Mouse (Mus musculus) midbrain, embryonic 12.5 days (tissue): ENCODE results near the gene E2f6. TPM values are rescaled to one million over a fixed set of nuclear protein-coding genes. Genes with fewer than 3 reads are reported as not detected.

Experiments
- ATAC-seq: fragments of 200-750 bp; cut with Nextera tagmentation; 2 replicates; pipeline ENCODE4 v1.8.0; 2017; ENCODE audit warnings: low read depth, moderate TSS enrichment, moderate library complexity; ENCODE audit not compliant: low FRiP score
- H3K27ac ChIP-seq: fragments of 300-500 bp; sonication (generic); replicated peaks from 2 replicates; pipeline ENCODE4 v1.5.1; 2016; ENCODE audit warnings: mild to moderate bottlenecking
- H3K27me3 ChIP-seq: fragments of 300-500 bp; sonication (generic); 2 replicates; pipeline ENCODE4 v1.6.1; 2016; ENCODE audit warnings: mild to moderate bottlenecking
- H3K36me3 ChIP-seq: fragments of 300-500 bp; sonication (generic); 2 replicates; pipeline ENCODE4 v1.6.1; 2016
- H3K4me1 ChIP-seq: fragments of 300-500 bp; sonication (generic); 2 replicates; pipeline ENCODE4 v1.6.1; 2016
- H3K4me2 ChIP-seq: fragments of 300-500 bp; sonication (generic); replicated peaks from 2 replicates; pipeline ENCODE4 v1.6.1; 2016; ENCODE audit warnings: mild to moderate bottlenecking, moderate library complexity
- H3K4me3 ChIP-seq: fragments of 300-500 bp; sonication (generic); 2 replicates; pipeline ENCODE4 v1.5.1; 2016; ENCODE audit warnings: mild to moderate bottlenecking
- H3K9ac ChIP-seq: fragments of 300-500 bp; sonication (generic); replicated peaks from 2 replicates; pipeline ENCODE4 v1.6.1; 2016; ENCODE audit warnings: mild to moderate bottlenecking, moderate library complexity
- H3K9me3 ChIP-seq: fragments of 300-500 bp; sonication (generic); 2 replicates; pipeline ENCODE4 v1.6.1; 2016; ENCODE audit warnings: mild to moderate bottlenecking
- WGBS: fragments of 180-500 bp; shearing (Covaris S2); methylation state at CpG from one replicate; pipeline ENCODE4 v1.1.7; 2016; 5-methylcytosine and 5-hydroxymethylcytosine counted together
- microRNA-seq: library from miRNA; unstranded; fragments of <30 nt; microRNA quantifications from one replicate; pipeline ENCODE4, GENCODE M21; 2017
- polyA plus RNA-seq: library from polyadenylated mRNA; unstranded; fragments of >200 nt; fragmentation: Nextera tagmentation; extraction: Ambion mirVana; gene quantifications from 2 replicates; pipeline ENCODE4 v1.2.1, GENCODE M21; 2016

The E2f6 gene
- polyA plus RNA-seq, 1 experiment from 2014 or later, result 77.6 TPM

GRCm38 (mm10) chr12:16879369-16879768, 68.6 kb downstream of the E2f6 start:
- H3K27ac ChIP-seq, result no peak overlapping the region
- no peaks in the 10 kb centered on the region for H3K4me1 ChIP-seq
- no peak overlapping the region for H3K9ac ChIP-seq
- no peak for ATAC-seq
- WGBS, result 87% methylated on average over 1 of the region's 1 CpGs
- no peaks in the 10 kb centered on the region for H3K27me3 ChIP-seq
- H3K4me2 ChIP-seq, result no peak overlapping the region
- no peaks in the 10 kb centered on the region for H3K36me3 ChIP-seq
- no peaks in the 10 kb centered on the region for H3K9me3 ChIP-seq
- no peak overlapping the region for H3K4me3 ChIP-seq

DNA sequence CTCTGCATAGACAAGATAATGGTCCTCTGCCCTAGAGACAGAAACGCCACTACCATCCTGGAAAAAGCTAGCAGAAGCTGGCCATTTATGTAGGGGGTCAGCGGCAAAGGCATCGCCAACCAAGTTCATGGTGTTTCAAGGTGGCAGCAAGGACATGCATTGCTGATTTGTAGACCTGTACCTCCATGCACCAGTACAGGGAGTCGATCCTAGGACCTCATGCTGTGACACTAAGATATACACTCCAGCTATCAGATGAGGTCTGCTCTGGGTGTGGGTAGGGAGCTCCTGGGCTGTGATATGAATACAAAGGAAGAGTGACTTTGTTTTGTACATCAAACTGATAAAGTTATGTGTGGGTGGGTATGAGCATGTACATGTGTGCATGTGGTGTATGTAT, 69.3 kb downstream of the E2f6 start:
- 89% methylated on average over 4 of the region's 4 CpGs for WGBS
- ATAC-seq, result no peak

DNA sequence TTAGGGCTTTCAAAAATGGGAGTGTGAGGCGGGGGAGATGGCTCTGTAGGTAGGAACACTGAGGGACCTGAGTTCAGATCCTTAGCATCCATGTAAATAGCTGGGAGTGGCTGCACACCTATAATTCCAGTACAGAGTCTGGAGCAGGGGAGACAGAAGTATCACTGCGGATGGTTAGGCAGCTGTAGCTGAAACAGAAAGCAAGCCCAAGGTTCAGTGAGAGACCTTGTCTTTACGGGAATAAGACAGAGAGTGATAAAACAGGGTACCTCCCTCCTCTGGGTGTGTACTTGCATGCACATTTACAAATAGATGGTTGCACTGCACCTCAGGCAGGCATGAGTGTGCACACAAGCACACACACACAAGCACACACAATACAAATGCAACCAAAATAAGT, 71.7 kb downstream of the E2f6 start:
- no peaks in the 10 kb centered on the region for H3K9me3 ChIP-seq
- H3K36me3 ChIP-seq, result no peaks in the 10 kb centered on the region
- no peak for ATAC-seq
- no peaks in the 10 kb centered on the region for H3K27me3 ChIP-seq
- H3K4me2 ChIP-seq, result no peak overlapping the region
- WGBS, result 88% methylated on average over 3 of the region's 3 CpGs
- H3K27ac ChIP-seq, result no peak overlapping the region
- H3K4me3 ChIP-seq, result no peak overlapping the region
- no peaks in the 10 kb centered on the region for H3K4me1 ChIP-seq
- no peak overlapping the region for H3K9ac ChIP-seq

More for the DNA sequence above, 69.3 kb downstream of the E2f6 start:
- Histone ChIP-seq H3K4me2 (no peak overlapping the region), H3K27me3 (no peaks in the 10 kb centered on the region), H3K36me3 (no peaks in the 10 kb centered on the region), H3K9ac (no peak overlapping the region), H3K27ac (no peak overlapping the region), H3K4me3 (no peak overlapping the region), H3K9me3 (no peaks in the 10 kb centered on the region), H3K4me1 (no peaks in the 10 kb centered on the region)

GRCm38 (mm10) chr12:16883111-16883510, 72.3 kb downstream of the E2f6 start:
- no peak for ATAC-seq
- Histone ChIP-seq H3K27me3 (no peaks in the 10 kb centered on the region), H3K36me3 (no peaks in the 10 kb centered on the region), H3K4me3 (no peak overlapping the region), H3K27ac (no peak overlapping the region), H3K4me2 (no peak overlapping the region), H3K4me1 (no peaks in the 10 kb centered on the region), H3K9ac (no peak overlapping the region), H3K9me3 (no peaks in the 10 kb centered on the region)
- 65% methylated on average over 7 of the region's 7 CpGs for WGBS

DNA sequence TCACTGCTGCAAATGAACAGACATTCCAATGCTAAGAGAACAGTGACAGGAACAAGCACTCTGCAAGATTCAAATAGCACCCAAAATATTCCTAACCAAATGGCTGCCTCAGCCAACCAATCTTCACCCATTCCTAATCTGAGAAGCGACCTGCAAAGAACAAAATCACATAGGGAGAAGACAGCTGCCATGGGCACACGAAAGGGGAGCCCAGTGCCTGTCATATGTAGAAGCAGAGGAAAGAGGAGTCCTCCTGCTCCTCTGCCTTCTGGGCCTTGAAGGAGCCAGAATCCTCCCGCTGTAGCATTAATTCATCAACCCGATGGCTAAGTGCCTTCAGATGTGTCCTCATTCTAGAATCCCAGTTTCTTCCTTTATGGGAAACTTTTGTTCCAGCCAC, 73.8 kb downstream of the E2f6 start:
- Histone ChIP-seq H3K27ac (no peak overlapping the region), H3K9me3 (no peaks in the 10 kb centered on the region), H3K36me3 (no peaks in the 10 kb centered on the region), H3K4me1 (no peaks in the 10 kb centered on the region), H3K4me2 (no peak overlapping the region), H3K4me3 (no peak overlapping the region), H3K9ac (no peak overlapping the region), H3K27me3 (no peaks in the 10 kb centered on the region)
- ATAC-seq, result no peak
- WGBS, result 95% methylated on average over 4 of the region's 4 CpGs

DNA sequence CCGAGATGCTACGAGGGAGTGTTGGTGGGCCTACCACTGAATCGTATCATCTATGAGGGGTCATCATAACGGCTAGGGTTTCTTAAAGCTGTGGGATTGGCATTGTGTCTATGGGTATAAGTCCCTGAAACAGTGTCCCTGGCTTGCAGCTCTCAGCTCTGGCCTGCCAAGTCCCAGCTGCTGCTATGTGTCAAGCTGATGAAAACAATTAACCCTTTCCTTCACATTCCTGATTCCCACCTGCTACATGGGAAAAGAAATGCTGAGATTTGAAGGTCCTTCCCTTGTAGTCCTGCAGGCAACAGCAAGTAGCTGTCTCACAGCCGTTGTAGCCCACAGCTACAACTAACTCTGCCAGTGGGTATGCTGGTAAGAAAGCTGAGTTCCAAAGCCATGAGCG, 75.6 kb downstream of the E2f6 start:
- WGBS, result 90% methylated on average over 6 of the region's 6 CpGs
- no peaks in the 10 kb centered on the region for H3K9me3 ChIP-seq
- H3K36me3 ChIP-seq, result no peaks in the 10 kb centered on the region
- H3K27me3 ChIP-seq, result no peaks in the 10 kb centered on the region
- no peak for ATAC-seq
- H3K9ac ChIP-seq, result no peak overlapping the region
- H3K4me2 ChIP-seq, result no peak overlapping the region
- H3K27ac ChIP-seq, result no peak overlapping the region
- H3K4me1 ChIP-seq, result no peaks in the 10 kb centered on the region
- no peak overlapping the region for H3K4me3 ChIP-seq

Small RNAs within 50 kb of the gene (microRNA-seq; reads per million reads assigned to microRNA genes)
- not detected for gene Gm44305

Other genes with a start within 250 kb of the E2f6 start
- 16.8 and 17.8 TPM in 2 replicates for gene Lpin1, start 200.0 kb upstream of the E2f6 start, polyA plus RNA-seq
- 0.14 TPM in 1 of 2 replicates, not detected in the other for gene Ntsr2, start 157.6 kb upstream of the E2f6 start, polyA plus RNA-seq
- 7.0 and 9.8 TPM in 2 replicates for gene Greb1, start 10.1 kb upstream of the E2f6 start, polyA plus RNA-seq
- 20.5 and 22.6 TPM in 2 replicates for gene Rock2, start 83.9 kb downstream of the E2f6 start, polyA plus RNA-seq
- 3.0 and 3.3 TPM in 2 replicates for gene Pqlc3, start 189.4 kb downstream of the E2f6 start, polyA plus RNA-seq
- 0.45 and 0.93 TPM in 2 replicates for gene 2410004P03Rik, start 200.8 kb downstream of the E2f6 start, polyA plus RNA-seq